Mouse (Mus musculus): ENCODE data around the gene Ptpn23. TPM values are rescaled to one million over a fixed set of nuclear protein-coding genes. Genes with fewer than 3 reads are reported as not detected.

Ptpn23 gene
- polyA plus RNA-seq (2014; fragmentation: Illumina TruSeq; extraction: RNeasy Lipid Tissue Mini Kit (QIAGEN cat#74804); ENCODE audit: low read depth, low replicate concordance) = 0.32 TPM

DNA sequence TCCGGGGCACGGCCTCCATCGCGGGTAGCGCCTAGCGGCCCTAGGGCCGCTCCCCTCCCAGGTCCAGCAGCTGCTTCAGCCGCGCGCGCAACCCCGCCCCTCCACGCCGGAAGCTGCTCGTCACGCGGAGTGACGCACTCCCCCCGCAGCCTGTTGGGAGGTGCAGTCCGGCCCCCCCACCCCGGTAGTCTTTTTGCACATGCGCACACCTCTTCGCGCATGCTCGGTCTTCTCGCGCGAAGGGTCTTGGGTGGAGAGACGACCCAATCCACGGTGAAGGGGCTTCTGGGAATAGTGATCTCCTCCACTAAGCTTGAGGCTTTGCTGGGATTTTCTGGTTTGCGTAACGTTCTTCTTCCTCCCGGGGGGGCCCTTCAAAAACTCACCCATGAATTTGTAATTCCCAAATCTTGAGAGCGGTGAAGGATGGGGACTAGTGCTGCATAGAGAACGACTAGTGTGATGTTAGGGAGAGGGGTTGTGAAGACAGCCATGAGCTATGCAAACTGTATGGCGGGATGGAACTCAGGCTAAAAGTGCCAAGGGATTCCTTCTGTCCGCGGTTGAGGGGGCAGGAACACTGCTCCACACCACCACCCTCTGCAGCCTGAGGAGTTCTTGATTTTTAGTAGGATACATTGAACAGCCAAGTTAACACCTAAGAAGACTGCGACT lies at the start of gene Ptpn23:
TSS of gene Ptpn23 (minus strand) at position 115 of the 675 bp plus-strand sequence.

GRCm38 (mm10) chr9:110419511-110420112 lies 11.6 kb upstream of the Ptpn23 start, which contains the start of gene Ngp:
Gene Ngp (plus strand): TSS chr9:110419747.

Other genes with a start within 250 kb of the Ptpn23 start
- gene Cspg5, start 164.4 kb downstream of the Ptpn23 start, polyA plus RNA-seq (2014; fragmentation: Illumina TruSeq; extraction: RNeasy Lipid Tissue Mini Kit (QIAGEN cat#74804); ENCODE audit: low read depth, low replicate concordance) = 0.16 TPM
- 1.2 TPM for gene Elp6, start 103.0 kb downstream of the Ptpn23 start, polyA plus RNA-seq (2014; fragmentation: Illumina TruSeq; extraction: RNeasy Lipid Tissue Mini Kit (QIAGEN cat#74804); ENCODE audit: low read depth, low replicate concordance)
- gene Scap, start 74.9 kb downstream of the Ptpn23 start, polyA plus RNA-seq (2014; fragmentation: Illumina TruSeq; extraction: RNeasy Lipid Tissue Mini Kit (QIAGEN cat#74804); ENCODE audit: low read depth, low replicate concordance) = 4.2 TPM
- not detected for gene Ngp, start 11.5 kb upstream of the Ptpn23 start, polyA plus RNA-seq (2014; fragmentation: Illumina TruSeq; extraction: RNeasy Lipid Tissue Mini Kit (QIAGEN cat#74804); ENCODE audit: low read depth, low replicate concordance)
- 1.9 TPM for gene Klhl18, start 68.5 kb upstream of the Ptpn23 start, polyA plus RNA-seq (2014; fragmentation: Illumina TruSeq; extraction: RNeasy Lipid Tissue Mini Kit (QIAGEN cat#74804); ENCODE audit: low read depth, low replicate concordance)
- 0.45 TPM for gene Kif9, start 68.7 kb upstream of the Ptpn23 start, polyA plus RNA-seq (2014; fragmentation: Illumina TruSeq; extraction: RNeasy Lipid Tissue Mini Kit (QIAGEN cat#74804); ENCODE audit: low read depth, low replicate concordance)
- gene Setd2, start 124.4 kb upstream of the Ptpn23 start, polyA plus RNA-seq (2014; fragmentation: Illumina TruSeq; extraction: RNeasy Lipid Tissue Mini Kit (QIAGEN cat#74804); ENCODE audit: low read depth, low replicate concordance) = 26.6 TPM
- not detected for gene Nradd, start 216.2 kb upstream of the Ptpn23 start, polyA plus RNA-seq (2014; fragmentation: Illumina TruSeq; extraction: RNeasy Lipid Tissue Mini Kit (QIAGEN cat#74804); ENCODE audit: low read depth, low replicate concordance)
- gene Nbeal2, start 245.9 kb upstream of the Ptpn23 start, polyA plus RNA-seq (2014; fragmentation: Illumina TruSeq; extraction: RNeasy Lipid Tissue Mini Kit (QIAGEN cat#74804); ENCODE audit: low read depth, low replicate concordance) = 1.2 TPM
- gene Ccdc12, start 248.3 kb upstream of the Ptpn23 start, polyA plus RNA-seq (2014; fragmentation: Illumina TruSeq; extraction: RNeasy Lipid Tissue Mini Kit (QIAGEN cat#74804); ENCODE audit: low read depth, low replicate concordance) = 1.9 TPM